Mouse (Mus musculus) urinary bladder, adult 2 months (tissue): ENCODE measurements around the gene Coq8a. TPM values are rescaled to one million over a fixed set of nuclear protein-coding genes. Genes with fewer than 3 reads are reported as not detected.

Experiments
- DNase-seq: peaks from one replicate; pipeline ENCODE4 v3.0.0; 2022; ENCODE audit warnings: low spot score
- polyA plus RNA-seq: library from polyadenylated mRNA; depleted of rRNA; stranded (reverse); fragments of >200 nt; gene quantifications from 2 replicates; pipeline ENCODE4 v1.2.3, GENCODE M21; 2012; rRNA removed

The Coq8a gene
- 26.5 and 33.8 TPM in 2 replicates for polyA plus RNA-seq

DNA sequence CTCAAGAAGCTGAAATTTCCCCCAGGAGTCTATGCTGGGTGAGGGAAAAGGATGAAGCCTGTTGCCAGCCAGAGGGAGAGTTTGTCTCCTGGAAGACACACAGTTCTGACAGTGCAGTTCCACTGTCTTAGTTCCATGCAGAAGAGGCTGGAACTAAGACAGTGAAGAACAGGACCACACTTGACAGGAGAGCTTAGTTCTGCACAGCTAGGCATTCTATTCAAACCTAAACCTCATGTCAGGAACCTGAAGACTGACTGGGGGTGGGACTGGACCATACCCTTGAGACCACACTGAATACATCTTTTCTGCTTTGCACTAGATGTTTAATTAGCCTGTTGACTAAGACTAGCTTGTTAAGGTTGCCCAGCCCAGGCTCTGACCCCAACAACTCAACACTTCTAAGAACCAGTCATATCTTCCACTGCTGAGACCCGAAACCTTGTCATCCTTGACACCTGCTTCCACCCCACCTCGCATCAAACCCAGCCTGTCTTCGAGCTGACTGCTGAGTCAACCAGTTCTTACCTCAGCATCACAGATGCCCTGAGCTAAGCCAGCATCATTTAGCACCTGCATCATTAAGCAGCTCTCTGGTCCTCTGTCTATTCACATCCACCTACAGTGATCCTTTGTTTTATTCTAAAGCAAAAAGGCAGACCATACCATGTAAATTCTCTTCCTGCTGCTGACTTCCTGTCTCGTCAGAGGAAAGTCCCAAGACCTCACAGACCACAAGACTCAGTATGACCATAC is at the start of gene Coq8a:
Gene Coq8a (minus strand): TSS at position 644 of the 756 bp plus-strand sequence.
- DNase-seq, result no peak

DNA sequence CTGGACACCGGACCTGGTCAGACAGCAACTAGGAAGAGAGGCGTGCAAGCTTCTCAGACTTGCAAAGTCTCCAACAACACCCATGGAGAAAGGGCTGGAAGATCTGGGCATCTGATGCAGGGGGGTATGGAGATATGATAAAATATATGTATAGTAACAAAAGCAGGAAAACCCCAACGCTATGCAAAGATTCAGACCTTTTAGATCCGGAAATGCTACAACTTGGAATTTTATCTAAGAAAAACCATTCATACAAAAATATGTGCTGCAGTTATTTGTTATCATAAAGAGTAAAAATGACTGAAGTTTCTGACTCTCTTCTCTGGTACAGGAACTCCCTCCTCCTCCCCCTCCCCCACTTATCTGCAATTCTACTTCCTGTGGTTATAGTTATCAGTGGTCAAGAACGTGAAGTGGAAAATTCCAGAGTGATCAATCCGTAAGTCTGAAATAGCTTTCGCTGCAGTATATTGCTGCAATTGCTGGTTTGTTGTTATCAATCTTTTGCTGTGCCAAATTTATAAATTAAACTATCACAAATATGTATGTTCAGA is 49.3 kb upstream of the Coq8a start:
- DNase-seq, result no peak

DNA sequence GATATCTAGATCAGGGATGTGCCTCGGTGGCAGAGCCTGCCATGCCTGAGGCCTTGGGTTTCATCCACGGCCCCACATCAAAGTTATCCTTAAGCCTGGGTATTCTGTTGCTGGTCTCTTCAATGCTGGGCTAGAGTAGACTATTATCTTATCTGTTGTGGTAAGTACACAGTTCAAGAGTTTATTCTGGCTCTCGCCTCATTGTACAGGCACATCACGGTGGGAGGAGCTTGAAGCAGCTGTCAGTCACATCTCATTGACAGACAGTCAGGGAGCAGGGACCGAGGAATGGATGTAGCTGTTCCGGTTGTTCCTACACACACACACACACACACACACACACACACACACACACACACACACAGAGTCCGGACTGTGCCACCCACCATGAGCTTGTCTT is 48.5 kb upstream of the Coq8a start:
- no peak for DNase-seq

DNA sequence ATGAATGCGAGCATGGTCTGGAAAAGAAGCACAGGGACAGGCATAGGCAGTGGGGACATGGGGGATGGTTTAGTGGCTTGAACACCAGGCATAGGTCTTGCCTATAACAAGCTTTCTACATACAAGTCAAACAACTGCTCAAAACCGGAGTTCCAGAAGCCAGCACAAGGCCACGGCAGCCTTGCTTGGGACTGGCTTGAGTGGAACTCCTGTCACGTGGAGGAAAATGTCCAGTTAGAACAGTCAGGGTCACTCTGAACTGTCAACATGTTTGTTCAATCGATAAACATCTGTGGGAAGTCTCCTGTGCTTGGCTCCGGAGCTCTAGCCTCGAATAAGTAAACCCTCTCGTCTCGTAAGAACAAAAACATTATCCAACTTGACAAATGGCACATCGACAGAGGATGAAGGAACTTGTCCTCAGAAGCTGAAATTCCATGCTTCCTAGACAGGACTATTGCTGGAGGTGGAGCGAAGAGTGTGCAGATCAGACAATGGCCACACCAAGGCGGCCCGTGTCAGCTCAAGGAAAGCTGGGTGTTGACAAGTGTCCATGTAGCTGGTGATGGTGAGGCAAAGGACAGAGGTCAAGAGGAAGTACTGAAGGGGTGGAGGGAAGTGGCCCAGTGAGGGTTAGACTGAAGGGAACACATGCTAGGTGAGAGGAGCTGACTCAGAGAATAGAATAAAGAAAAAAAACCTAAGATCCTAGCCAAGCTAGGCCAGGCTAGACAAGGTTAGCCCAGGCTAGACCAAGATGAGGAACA is 46.5 kb upstream of the Coq8a start:
- no peak for DNase-seq

DNA sequence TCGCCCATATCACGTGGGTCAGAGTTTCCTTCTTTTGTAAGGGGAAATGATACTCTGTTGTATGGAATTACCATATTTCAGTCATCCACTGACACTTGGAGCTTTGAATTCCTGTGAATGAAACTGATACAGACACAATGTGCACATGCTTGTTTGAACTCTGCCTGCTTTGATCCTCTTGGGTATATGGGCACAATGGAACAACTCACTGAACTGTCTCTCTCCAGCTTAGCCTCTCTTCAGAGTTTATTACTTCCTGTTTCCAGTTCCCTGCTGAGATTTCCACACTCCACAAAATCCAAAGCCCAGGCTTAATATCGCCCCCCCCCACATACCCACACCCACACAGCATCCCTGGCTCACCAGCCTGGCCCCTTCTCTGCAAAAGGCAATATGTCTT is 32.3 kb upstream of the Coq8a start:
- no peak for DNase-seq

DNA sequence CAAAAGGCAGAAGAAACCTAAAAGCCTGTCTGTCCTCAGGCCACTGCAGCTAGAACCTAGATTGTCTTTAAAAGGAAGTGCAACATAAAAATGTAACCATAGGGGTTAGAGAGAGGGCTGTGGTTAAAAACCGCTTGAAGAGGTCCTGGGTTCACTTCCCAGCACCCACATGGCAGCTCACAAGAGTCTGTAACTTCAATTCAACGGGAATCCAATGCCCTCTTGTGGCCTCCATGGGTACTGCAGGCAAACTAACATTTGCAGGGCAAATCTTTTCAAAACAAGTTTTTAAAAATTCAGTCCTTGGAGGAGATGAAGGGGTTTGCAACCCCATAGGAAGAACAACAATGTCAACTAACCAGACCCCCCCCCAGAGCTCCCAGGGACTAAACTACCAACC is 31.2 kb upstream of the Coq8a start:
- no peak for DNase-seq

DNA sequence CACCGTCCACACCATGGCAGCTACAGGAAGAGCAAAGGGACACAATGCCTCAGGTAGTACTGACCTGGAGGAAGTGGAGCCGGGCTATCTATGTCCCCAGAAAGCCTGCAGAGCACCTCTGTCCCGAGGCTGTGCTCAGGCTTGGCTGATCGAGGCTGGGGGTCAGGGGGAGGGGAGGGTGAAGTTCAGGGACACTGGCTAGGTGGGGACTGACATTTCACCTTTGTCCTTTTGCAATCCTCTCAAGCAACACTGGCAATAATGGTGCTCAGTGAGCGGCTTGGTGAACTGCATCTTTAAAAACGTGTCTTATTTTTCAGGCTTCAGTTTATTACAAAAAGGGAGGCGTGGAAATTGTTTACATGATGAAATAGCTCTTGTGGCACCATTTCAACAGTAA is 30.5 kb upstream of the Coq8a start:
- no peak for DNase-seq

DNA sequence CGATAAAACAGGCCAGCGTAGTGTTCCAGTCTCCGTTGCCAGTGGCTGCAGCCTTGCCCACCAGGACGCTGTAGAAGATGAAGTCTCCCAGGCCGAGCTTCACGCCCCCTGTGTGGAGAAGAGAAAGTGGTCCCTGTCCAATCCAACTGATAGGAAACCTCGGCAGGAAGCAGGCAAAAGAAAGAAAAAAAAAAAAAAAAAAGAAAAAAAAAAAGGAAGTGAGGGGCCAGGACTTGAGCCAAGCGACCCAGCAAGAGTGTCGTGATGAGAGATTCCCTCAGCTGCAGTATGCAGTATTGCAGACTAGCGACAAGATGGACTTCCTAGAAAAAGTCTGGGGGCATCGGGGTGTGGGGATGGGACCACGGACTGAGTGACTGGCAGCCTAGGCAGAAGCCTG is 29.5 kb upstream of the Coq8a start:
- DNase-seq, result no peak

DNA sequence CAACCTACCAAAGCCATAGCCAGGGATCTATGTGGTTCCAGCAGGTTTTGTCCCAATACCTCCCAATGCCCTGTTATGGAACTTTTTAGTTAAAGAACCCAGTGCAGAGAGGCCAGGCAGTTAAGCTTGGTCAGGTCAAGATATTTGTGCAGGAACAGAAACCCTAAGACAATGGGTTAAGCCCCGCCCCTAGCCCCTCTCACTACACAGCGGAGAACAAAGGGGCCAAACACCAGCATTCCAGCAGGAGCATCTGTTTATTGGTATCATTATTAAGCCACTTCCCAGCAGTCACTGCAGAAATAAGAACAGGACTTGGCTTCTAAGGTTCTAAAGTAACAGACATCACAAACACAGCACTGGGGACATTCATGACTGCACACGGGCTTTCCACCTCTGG is 27.4 kb upstream of the Coq8a start:
- no peak for DNase-seq

DNA sequence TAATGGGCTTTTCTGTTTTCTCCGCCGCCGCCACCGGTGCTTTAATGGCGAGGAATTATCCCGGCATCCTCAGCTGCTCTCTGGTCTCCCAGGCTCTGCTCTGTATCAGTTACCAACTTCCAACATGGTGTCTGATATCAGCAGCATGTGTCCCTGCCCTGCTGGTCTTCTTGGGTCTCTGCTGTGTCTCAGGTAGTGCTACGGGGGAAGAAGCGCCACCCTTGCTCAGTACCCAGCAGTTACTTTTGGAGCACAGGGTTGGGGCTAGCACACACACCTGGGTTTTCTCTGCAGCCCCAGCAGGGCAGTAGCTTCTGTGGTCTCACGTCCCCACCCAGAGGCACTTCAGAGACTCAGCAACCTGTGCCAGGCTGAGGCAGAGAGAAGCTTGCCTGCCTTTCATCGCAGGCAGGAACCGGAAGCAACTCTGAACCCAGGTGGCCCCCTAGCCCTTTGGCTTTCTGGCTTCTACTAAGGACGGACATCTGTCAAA is 26.9 kb upstream of the Coq8a start:
- DNase-seq, result no peak

DNA sequence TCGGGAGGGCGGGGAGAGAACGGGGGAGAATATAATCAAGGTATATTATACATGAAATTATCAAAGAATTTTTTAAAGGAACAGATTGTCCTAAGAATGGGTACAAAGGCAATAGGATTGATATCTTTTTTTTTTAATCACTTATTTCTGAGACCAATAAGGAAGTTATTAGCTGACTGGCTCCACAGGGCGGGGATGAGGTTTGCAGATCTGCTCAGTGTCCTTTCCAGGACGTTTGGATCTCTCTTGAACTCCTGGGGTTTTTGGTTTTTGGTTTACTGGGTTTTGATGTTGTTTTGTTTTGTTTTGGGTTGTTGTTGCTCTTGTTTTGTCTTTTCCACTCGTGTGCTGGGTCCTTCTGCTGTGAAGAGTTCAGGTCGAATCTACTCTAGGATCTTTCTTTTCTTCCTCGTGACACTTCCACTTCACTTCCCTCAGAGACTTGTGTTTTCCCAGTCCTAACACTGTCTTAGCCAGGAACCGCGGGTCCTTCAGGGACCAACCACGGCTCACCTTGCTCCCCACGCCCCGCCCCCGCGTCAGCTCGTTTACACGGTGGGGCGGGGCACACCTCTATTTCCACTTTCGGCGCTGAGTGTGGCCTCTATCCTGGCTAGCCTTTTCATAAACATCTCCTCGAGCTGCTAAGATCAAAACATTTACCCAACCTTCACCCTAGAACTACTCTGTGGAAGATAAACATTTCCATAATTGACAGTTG is 26.3 kb upstream of the Coq8a start:
- DNase-seq, result no peak

DNA sequence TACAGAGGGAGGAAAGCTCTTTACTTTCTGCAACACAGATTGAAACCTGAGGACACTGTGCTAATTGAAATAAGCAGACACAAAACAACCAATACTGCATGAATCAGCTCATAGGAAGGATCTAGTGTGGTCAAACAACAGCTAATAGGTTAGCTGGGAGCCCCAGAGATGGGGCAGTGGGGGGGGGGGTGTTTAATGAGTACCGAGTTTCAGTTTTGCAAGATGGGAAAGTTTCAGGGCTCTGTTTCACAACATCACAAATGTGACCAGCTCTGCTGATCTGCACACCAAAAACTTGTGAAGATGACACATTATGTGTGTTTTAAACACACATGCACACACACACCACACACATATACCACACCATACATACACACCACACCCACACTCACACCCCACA is 22.6 kb upstream of the Coq8a start:
- no peak for DNase-seq

DNA sequence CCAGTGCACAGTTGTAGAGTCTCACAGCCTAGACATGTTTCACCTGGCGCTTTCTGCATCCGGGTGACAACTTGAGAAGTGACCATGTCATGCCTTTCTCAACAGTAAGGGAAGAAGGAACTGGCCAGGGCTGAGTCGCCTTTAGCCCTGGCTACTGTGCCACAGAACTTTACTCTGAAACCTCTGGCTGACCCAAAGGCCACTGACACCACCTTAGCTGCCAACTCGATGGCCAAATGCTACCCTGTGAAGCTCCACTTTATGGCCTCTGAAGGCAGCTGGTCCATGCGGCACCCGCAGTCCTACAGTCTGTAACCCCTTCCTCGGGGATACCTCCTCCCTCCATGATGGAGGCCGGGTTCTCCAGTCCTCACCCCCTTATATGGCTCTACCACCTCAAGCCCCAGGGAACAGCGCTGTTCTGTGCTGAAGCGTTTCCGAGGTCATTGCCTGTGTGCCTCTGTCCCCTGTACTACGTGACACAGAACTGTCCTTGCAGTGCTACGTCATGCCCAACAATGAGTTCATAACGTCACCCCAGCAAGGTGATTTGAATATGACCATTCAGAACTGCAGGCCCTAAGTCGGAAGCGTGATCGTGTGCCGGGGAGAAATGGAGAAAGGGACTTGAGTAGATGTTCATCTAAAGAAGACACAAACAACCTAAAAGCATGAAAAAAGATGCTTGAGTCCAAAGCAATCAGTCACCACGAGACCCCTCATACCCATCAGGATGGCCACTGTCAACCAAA is 21.6 kb upstream of the Coq8a start:
- DNase-seq, result no peak

DNA sequence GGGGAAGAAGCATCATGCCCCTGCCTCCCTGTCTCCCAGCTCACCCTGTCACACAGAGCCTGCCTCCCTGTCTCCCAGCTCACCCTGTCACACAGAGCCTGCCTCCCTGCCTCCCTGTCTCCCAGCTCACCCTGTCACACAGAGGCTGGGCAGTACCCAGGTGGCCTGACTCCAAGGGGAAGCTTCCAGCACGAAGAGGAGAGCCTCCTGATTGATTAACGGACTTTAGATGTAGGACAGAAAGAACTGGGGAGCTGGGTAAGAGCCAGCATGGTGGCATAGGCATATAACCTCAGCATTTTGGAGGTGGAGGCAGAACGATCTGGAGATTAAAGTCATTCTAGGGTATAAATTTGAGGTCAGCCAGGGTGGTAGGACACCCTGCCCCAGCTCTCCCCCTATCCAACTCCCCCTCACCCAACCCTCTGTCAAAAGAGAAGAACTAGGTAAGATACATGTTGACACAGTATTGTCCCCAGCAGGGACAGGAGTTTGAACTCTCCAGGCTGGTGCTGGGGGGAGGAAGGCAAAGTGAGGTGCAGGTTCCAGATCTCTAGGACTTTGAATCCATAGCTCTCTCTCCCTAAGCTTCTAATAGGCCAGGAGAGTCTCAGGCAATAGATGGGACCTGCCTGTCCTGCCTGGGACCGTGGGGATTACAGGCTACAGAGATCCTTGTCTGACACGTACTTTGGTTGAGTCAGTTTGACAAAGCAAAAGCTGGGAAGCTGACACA is 17.3 kb upstream of the Coq8a start:
- no peak for DNase-seq

DNA sequence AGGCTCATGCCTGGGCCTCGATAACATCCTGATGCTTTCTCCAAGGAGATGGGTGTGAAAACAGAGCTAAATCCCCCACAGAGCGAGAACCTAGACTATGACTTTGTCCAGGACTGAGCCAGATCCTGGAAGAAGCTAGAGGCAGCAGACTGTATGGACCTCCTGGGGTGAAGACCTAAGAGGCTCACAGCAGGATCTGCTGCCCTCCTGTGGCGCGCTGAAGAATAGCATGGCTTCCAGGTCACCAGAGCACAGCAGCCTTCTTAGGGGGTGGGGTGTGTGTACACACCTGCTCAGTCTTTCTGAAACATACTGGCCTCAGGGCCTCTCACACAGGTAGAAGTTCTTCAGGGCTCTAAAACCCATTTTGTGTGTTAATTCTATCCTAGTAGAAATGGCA is 15.6 kb upstream of the Coq8a start:
- peak; percentile 45 for DNase-seq

DNA sequence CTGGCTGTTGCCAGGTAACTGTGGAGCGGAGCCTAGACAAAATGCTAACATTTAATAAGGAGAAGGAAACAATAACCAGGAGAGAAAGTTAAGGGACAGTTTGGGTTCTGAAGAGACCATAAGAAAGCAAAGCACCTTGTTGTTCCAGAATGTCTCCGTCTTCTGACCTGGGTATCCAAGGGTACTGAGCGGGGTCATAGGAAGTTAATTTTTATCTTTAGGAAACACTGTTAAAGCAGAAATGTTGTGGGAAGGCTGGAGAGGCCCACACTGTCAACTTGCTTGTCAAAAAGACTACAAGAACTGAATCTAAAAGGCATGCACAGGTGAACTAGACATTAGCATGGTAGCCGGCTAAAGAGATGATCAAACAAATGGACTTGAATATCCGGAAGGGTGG is 13.5 kb upstream of the Coq8a start:
- no peak for DNase-seq

DNA sequence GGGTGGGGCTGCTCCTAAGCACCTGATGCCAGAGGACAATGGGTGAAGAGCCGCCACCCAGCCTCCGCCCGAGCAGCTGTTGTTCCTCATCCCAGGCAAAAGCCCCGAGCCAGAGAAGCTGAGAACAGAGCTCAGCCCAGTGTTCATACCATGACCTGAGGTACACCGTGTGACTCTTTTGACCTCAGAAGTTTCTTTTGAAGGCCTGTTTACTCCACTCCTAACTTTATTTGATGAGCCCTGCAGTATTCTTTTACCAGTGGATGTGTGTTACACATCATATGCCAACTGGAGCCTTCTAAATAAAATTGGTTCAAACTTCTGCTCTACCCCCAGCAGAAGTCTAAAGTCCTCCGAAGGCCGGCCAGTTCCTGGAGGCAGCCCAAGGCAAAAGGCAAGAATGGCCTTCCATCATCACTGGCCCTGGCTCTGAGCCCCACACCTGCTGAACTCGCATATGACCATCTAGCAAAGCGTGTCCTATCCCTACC is 11.4 kb upstream of the Coq8a start:
- no peak for DNase-seq

DNA sequence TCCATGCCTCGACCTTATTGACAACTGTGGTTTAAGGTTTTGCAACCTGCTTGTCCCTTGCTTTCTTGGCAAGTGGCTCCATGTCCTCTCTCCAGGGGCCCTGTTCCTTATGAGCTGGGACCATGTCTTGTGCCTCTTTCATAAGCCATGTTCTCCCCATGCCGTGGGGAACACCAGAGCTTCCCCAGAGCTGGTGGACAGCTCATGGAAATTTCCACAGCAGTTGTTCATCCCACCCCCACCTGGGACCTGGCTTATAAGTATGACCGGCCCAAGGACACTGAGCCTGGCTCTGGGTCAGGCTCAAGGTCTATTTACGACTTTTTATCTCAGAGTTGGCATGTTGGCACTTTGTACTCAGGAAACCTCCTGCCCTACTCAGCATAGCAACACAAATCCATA is 10.6 kb upstream of the Coq8a start:
- DNase-seq, result no peak

DNA sequence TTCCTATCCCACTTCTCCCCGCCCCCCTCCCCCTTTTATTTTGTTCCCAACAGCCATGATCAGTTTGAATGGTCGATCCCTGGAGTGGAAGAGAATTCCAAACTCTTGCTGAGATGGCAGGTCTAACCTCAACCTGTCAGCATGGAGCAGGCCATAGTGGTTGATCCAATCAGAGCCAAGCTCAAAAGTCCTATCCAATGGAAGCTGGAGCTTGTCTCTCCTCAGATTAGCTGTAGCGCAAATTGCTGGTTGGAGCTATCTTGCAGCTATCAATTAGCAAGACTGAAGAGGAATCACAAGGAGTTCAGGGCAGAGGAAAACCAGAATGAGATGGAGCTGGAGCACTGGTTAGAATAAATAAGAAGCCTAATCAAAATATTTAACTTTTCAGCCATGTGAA is 9.0 kb upstream of the Coq8a start:
- DNase-seq, result no peak

DNA sequence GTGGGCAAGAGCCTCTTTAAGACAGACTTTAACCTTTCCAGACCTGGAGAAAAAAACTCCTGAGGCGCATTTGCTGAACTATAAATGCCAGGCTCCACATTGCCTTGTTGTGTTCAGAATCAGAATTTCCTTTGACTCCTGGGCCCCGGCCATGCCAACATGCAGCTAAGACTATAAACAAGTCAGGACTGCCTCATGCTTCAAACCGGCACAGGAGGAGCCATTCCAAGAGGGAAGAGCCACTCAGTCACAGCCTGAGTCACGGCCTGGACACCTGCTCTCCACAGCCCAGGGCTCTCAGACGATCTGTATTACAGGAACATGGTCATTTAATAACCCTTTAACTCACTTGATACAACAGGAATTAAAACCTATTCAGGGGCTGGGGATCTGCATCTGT is 1.3 kb upstream of the Coq8a start:
- DNase-seq, result no peak

DNA sequence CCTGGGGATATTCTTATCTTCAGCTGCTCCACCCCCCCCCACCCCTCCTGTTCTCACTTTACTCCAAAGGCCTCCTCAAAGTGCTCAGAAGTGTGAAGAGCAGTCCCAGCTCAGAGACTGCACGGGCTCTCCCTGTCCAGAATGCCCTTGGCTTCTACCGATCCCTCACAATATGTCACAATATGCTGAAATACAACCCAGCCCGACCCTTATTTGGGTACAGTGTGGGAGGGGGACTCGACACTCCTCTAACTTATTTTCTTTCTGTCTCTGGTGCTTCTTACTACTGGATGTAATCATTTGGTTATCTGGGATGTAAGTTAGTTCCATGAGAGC is 281 bp upstream of the Coq8a start:
- no peak for DNase-seq
